Mouse (Mus musculus) G1E (cell line): ENCODE data around the gene Mybl2.

ENCODE experiments used
- CTCF ChIP-seq: IDR thresholded peaks from 2 replicates; pipeline ENCODE4 v1.5.1; 2012; ENCODE audit warnings: low read depth, low read length, inconsistent platforms, mixed read lengths
- GATA1 ChIP-seq: IDR thresholded peaks from 2 replicates; pipeline ENCODE4 v1.6.1; 2012; ENCODE audit warnings: borderline replicate concordance, low read length, inconsistent platforms, mixed read lengths
- GATA2 ChIP-seq: IDR thresholded peaks from 2 replicates; pipeline ENCODE4 v1.6.1; 2012; ENCODE audit warnings: low read depth, low read length, inconsistent platforms, borderline replicate concordance
- POLR2AphosphoS5 ChIP-seq: IDR thresholded peaks from 2 replicates; pipeline ENCODE4 v1.6.1; 2012; ENCODE audit warnings: low read depth, low read length, inconsistent platforms; ENCODE audit not compliant: insufficient replicate concordance
- TAL1 ChIP-seq: conservative IDR thresholded peaks from 2 replicates; pipeline ENCODE4 v1.6.1; 2012; ENCODE audit warnings: low read depth, low read length, inconsistent platforms, mixed read lengths

- no peak for TF ChIP-seq CTCF
- TF ChIP-seq POLR2AphosphoS5, result no peak
- TF ChIP-seq GATA1, result no peak
- TF ChIP-seq TAL1, result no peak
- TF ChIP-seq GATA2, result no peak
These were observed 506 bp downstream of the Mybl2 start for GRCm38 (mm10) chr2:163054891-163055494.
